Mouse (Mus musculus): ENCODE measurements around the gene Fbxw17.

DNA sequence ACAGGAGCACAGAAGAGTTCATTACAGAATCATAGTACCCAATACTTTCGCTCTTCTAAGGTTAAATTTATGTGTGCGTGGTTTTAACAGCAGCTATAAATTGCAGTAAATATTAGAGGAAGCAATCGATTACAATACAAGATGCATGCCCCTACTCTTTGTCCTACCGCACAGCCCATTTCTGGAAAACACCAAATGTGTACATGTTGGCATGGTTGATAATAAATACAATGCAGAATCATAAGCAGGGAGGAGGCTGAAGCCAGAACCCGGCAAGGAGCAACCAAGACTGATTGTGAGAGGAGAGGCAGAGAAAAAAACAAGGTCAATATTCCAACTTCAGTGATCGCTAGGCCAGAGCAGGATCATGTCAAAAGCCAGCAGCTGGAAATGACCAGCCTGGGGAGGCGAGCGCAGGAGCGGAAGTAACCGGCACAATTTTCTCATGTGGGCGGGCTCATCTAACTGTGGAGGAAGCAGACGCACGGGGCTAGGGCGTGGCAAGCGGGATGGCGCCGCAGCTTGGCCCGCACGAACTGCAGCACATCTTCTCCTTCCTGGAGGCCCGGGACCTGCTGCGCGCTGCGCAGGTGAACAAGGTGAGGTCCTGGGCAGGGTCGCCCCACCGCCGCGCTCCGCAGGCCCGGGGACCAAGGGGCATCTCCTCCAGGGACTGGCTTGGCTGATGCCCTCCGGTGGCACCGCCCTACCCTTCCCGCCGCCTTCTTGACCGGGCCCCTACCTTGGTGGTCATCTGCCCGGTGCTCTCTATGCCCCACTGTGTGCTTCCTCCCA lies at the start of gene Fbxw17:
- TF ChIP-seq CTCF (IDR thresholded peaks at IDR 0.05; ENCODE audit: low read depth), result no peak
- TF ChIP-seq EP300 (IDR thresholded peaks at IDR 0.05; ENCODE audit: low read depth), result no peak
